Mouse (Mus musculus) midbrain, embryonic 15.5 days (tissue): Measurements from ENCODE around the gene Rps17. TPM values are rescaled to one million over a fixed set of nuclear protein-coding genes. Genes with fewer than 3 reads are reported as not detected.

ENCODE experiments used
- ATAC-seq: fragments of 200-750 bp; cut with Nextera tagmentation; replicated peaks from 2 replicates; pipeline ENCODE4 v1.8.0; 2017; ENCODE audit warnings: moderate TSS enrichment
- H3K27ac ChIP-seq: fragments of 300-500 bp; sonication (generic); 2 replicates; pipeline ENCODE4 v1.5.1; 2015; ENCODE audit warnings: mild to moderate bottlenecking, inconsistent platforms
- H3K27me3 ChIP-seq: fragments of 300-500 bp; sonication (generic); replicated peaks from 2 replicates; pipeline ENCODE4 v1.6.1; 2015; ENCODE audit warnings: inconsistent platforms
- H3K36me3 ChIP-seq: fragments of 300-500 bp; sonication (generic); replicated peaks from 2 replicates; pipeline ENCODE4 v1.6.1; 2015; ENCODE audit warnings: inconsistent platforms
- H3K4me1 ChIP-seq: fragments of 300-500 bp; sonication (generic); 2 replicates; pipeline ENCODE4 v1.6.1; 2015; ENCODE audit warnings: inconsistent platforms
- H3K4me2 ChIP-seq: fragments of 300-500 bp; sonication (generic); 2 replicates; pipeline ENCODE4 v1.6.1; 2015; ENCODE audit warnings: inconsistent platforms, mild to moderate bottlenecking, moderate library complexity
- H3K4me3 ChIP-seq: fragments of 300-500 bp; sonication (generic); 2 replicates; pipeline ENCODE4 v1.5.1; 2015; ENCODE audit warnings: mild to moderate bottlenecking, inconsistent platforms
- H3K9ac ChIP-seq: fragments of 300-500 bp; sonication (generic); 2 replicates; pipeline ENCODE4 v1.6.1; 2015; ENCODE audit warnings: mild to moderate bottlenecking, inconsistent platforms
- H3K9me3 ChIP-seq: fragments of 300-500 bp; sonication (generic); 2 replicates; pipeline ENCODE4 v1.6.1; 2016; ENCODE audit warnings: inconsistent platforms
- WGBS: fragments of 180-500 bp; shearing (Covaris S2); methylation state at CpG from one replicate; pipeline ENCODE4 v1.1.7; 2015; ENCODE audit warnings: mixed read lengths; 5-methylcytosine and 5-hydroxymethylcytosine counted together
- polyA plus RNA-seq: library from polyadenylated mRNA; unstranded; fragments of >200 nt; fragmentation: Nextera tagmentation; extraction: Ambion mirVana; gene quantifications from 2 replicates; pipeline ENCODE4 v1.2.1, GENCODE M21; 2015

The Rps17 gene
- polyA plus RNA-seq = 648 and 653 TPM in 2 replicates

DNA sequence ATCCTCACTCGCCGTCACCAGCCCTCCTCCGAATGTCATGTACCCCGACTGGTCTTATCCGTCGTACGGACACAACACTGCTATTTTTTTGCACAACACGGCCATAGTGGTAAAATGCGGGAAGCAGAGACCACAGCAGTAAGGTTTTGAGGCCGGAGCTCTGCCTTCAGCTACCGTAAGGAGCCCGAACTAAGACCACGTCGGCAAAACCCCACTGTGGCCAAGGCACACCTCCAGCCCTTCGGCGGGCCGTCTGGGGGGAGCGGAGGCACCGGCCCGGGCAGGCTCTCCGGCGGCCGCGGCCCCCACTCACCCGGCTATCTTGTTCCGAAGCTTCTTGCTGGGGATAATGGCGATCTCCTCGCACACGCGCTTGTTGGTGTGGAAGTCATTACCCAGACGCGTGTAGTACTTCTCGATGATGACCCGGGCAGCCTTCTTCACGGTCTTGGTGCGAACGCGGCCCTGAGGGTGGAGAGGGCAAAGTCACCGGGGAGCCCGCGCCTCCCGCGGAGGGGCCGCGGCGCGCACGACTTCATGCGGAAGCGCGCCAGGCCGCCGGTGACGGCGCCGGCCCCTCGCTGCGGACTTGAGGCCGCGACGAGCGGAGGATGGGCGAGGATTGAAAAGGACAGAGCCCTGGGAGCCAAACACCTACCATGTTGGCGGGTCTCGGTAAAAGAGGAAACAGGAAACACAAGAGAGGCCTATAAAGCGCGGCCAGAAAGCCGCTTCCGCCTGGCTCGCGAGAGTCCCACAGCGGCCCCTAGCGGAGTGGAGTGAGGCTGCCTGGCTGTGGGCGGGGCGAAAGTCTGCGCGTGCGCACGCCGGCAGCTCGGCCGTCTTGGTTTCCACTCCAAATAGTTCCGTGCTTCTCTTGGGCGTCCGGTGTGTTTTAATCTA lies at the start of gene Rps17:
Rps17 (minus strand) TSS at position 711 of the 903 bp plus-strand sequence.
- H3K36me3 ChIP-seq = peaks cover 17% of the 10 kb centered on the region; the same call in 1 of the 2 replicates
- H3K4me3 ChIP-seq = peak within 1 kb of the TSS; percentile 92
- under 1% methylated on average over 84 of the region's 85 CpGs for WGBS
- peaks cover 29% of the 10 kb centered on the region for H3K4me1 ChIP-seq
- no peaks in the 10 kb centered on the region for H3K9me3 ChIP-seq
- H3K9ac ChIP-seq = peak within 1 kb of the TSS; percentile 96
- H3K27me3 ChIP-seq = no peaks in the 10 kb centered on the region
- H3K4me2 ChIP-seq = peak within 1 kb of the TSS; percentile 87
- peak; percentile 92 for ATAC-seq
- peak within 1 kb of the TSS; percentile 86 for H3K27ac ChIP-seq

DNA sequence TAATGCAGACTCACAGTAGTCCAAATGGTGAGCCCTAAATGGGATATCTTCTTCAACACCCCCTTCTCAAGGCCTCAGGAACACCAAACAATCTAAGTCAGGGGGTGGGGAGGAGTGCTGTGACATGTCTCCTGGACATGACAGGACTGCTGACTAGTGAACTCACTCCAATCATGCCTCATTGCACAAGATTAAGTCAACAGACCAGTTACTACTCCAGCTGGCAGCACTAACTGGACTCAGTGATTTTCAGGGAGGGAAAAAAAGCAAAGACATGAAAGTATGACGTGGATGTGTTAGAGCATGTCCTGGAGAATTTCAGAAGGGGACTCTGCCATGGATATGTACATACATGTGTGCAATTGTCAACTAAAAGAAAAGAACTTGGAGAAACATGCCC lies 34.3 kb upstream of the Rps17 start:
- Histone ChIP-seq H3K9ac (no peak overlapping the region), H3K27me3 (no peaks in the 10 kb centered on the region), H3K4me2 (no peak overlapping the region), H3K9me3 (no peaks in the 10 kb centered on the region), H3K4me3 (no peak overlapping the region), H3K4me1 (no peaks in the 10 kb centered on the region), H3K27ac (no peak overlapping the region), H3K36me3 (no peaks in the 10 kb centered on the region)
- ATAC-seq = no peak
- 81% methylated on average over 1 of the region's 1 CpGs for WGBS

GRCm38 (mm10) chr7:81372337-81372920 lies 27.4 kb upstream of the Rps17 start:
- 0 out of 2 replicates have a peak overlapping the region, but pooled peaks have one; percentile 21 for H3K27ac ChIP-seq
- peak; percentile 98 for ATAC-seq
- WGBS = 3% methylated on average over 13 of the region's 13 CpGs

DNA sequence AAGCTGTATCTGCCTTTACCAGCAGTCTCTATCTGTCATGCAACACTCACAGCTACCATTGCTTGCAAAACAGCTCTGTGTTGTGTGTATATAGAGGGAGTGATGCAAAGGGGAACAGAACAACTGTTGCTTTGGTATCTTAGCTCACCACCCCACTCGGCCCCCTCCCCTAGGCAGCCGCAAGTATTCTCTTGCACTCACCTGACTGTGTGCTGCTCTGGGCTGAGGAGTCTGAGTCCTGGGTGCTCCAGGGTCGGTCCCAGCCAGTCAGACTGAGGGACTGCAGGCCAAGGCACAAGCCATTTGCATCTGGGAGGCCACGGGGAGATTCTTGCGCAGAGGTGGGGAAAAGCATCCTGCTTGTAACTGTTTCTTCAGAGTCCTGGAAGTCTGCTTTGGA lies 26.8 kb upstream of the Rps17 start:
- H3K4me2 ChIP-seq = peak overlapping the region; percentile 71
- no peaks in the 10 kb centered on the region for H3K9me3 ChIP-seq
- H3K4me3 ChIP-seq = peak overlapping the region; percentile 34
- no peaks in the 10 kb centered on the region for H3K27me3 ChIP-seq
- ATAC-seq = peak; percentile 79
- H3K27ac ChIP-seq = no peak overlapping the region
- WGBS = 19% methylated on average over 5 of the region's 5 CpGs
- peak overlapping the region; percentile 47; the same call in 1 of the 2 replicates for H3K9ac ChIP-seq
- H3K36me3 ChIP-seq = no peaks in the 10 kb centered on the region
- H3K4me1 ChIP-seq = peaks cover 12% of the 10 kb centered on the region

More at GRCm38 (mm10) chr7:81372337-81372920, 27.4 kb upstream of the Rps17 start:
- Histone ChIP-seq H3K4me3 (peak overlapping the region; percentile 34), H3K9ac (peak overlapping the region; percentile 47), H3K4me1 (peaks cover 12% of the 10 kb centered on the region), H3K9me3 (no peaks in the 10 kb centered on the region), H3K27me3 (no peaks in the 10 kb centered on the region), H3K36me3 (no peaks in the 10 kb centered on the region), H3K4me2 (peak overlapping the region; percentile 71)

- Histone ChIP-seq H3K4me3 (no peak overlapping the region), H3K36me3 (no peaks in the 10 kb centered on the region), H3K4me1 (peaks cover 12% of the 10 kb centered on the region), H3K4me2 (no peak overlapping the region), H3K9me3 (no peaks in the 10 kb centered on the region), H3K9ac (no peak overlapping the region), H3K27me3 (no peaks in the 10 kb centered on the region), H3K27ac (no peak overlapping the region)
- no peak for ATAC-seq
- WGBS = 71% methylated on average over 3 of the region's 3 CpGs
Observed at GRCm38 (mm10) chr7:81369724-81370123, 24.7 kb upstream of the Rps17 start.

DNA sequence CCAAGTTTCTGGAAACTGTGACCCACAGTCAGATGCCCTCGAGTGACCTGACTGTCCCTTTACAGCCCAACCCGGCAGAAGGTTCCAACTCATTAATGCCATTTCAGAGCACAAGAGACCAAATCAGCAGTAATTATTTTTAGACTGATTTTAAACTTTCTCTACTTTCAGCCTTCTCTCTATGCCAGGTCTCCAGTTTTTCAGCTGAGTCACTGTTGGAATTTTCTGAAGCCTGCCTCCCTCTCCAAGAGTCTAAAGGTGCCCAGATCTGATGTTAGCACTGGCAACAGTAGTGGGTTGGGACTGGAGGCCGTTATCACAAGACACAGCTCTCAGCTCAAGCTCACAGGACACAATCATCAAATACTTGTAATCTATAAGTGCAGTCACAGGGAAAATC lies 22.9 kb upstream of the Rps17 start:
- 72% methylated on average over 3 of the region's 3 CpGs for WGBS
- ATAC-seq = no peak

DNA sequence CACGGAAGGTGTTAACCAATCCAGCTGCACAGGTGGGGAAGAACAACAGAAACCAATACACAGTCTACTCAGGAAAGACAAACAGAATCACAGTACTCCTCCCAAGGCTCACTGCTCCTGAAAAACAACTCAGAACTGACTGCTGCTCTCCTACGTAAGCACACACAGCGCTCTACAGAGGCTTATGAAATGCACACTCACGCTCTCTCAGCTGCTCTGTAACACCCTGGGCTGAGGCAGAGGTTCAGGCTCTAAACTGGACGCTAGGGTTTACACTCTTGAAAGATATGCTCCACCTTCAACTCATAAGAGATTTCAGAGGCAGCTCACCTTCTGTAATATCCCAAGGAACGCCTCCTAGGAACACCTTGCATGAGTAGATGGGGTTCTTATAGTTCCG lies 11.9 kb upstream of the Rps17 start:
- no peaks in the 10 kb centered on the region for H3K4me1 ChIP-seq
- no peaks in the 10 kb centered on the region for H3K9me3 ChIP-seq
- H3K9ac ChIP-seq = no peak overlapping the region
- H3K4me2 ChIP-seq = no peak overlapping the region
- no peak for ATAC-seq
- H3K27ac ChIP-seq = no peak overlapping the region
- 85% methylated on average over 7 of the region's 7 CpGs for WGBS
- H3K36me3 ChIP-seq = no peaks in the 10 kb centered on the region
- H3K4me3 ChIP-seq = no peak overlapping the region
- H3K27me3 ChIP-seq = no peaks in the 10 kb centered on the region

More for the DNA sequence above, 22.9 kb upstream of the Rps17 start:
- H3K9me3 ChIP-seq = no peaks in the 10 kb centered on the region
- H3K4me3 ChIP-seq = no peak overlapping the region
- H3K4me1 ChIP-seq = peaks cover 12% of the 10 kb centered on the region
- H3K9ac ChIP-seq = no peak overlapping the region
- H3K27ac ChIP-seq = no peak overlapping the region
- H3K36me3 ChIP-seq = no peaks in the 10 kb centered on the region
- no peak overlapping the region for H3K4me2 ChIP-seq
- H3K27me3 ChIP-seq = no peaks in the 10 kb centered on the region

GRCm38 (mm10) chr7:81356360-81356759 lies 11.3 kb upstream of the Rps17 start:
- Histone ChIP-seq H3K9me3 (no peaks in the 10 kb centered on the region), H3K4me1 (no peaks in the 10 kb centered on the region)
- WGBS = 96% methylated on average over 1 of the region's 1 CpGs

DNA sequence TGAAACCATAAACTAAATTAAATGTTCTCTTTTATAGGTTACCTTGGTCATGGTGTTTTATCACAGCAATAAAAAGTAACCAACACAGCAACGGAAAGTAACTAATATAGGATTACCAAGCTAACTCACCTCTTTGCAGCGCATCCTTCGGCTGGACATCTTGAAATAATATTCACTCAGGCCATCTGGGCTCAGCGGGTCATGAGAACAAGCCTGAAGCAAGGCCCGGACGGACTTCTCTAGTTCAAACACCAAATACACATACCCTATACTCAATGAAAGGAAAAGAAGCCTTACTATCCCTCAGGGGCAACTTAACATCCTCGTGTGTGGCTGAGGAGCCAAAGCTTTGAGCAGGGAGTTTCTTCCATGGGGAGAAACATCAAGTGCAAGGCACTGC lies 10.7 kb upstream of the Rps17 start:
- H3K4me2 ChIP-seq = no peak overlapping the region
- H3K27ac ChIP-seq = no peak overlapping the region
- H3K4me1 ChIP-seq = no peaks in the 10 kb centered on the region
- WGBS = 84% methylated on average over 7 of the region's 7 CpGs
- H3K9me3 ChIP-seq = no peaks in the 10 kb centered on the region
- H3K9ac ChIP-seq = no peak overlapping the region
- H3K27me3 ChIP-seq = no peaks in the 10 kb centered on the region
- no peak for ATAC-seq
- H3K36me3 ChIP-seq = no peaks in the 10 kb centered on the region
- no peak overlapping the region for H3K4me3 ChIP-seq

More at GRCm38 (mm10) chr7:81356360-81356759, 11.3 kb upstream of the Rps17 start:
- Histone ChIP-seq H3K9ac (no peak overlapping the region), H3K27ac (no peak overlapping the region), H3K36me3 (no peaks in the 10 kb centered on the region), H3K4me3 (no peak overlapping the region), H3K4me2 (no peak overlapping the region), H3K27me3 (no peaks in the 10 kb centered on the region)
- no peak for ATAC-seq

- WGBS = 84% methylated on average over 4 of the region's 4 CpGs
- no peaks in the 10 kb centered on the region for H3K36me3 ChIP-seq
- no peak overlapping the region for H3K4me3 ChIP-seq
- no peaks in the 10 kb centered on the region for H3K9me3 ChIP-seq
- H3K9ac ChIP-seq = no peak overlapping the region
- no peak for ATAC-seq
- H3K27ac ChIP-seq = no peak overlapping the region
- no peaks in the 10 kb centered on the region for H3K27me3 ChIP-seq
- H3K4me2 ChIP-seq = no peak overlapping the region
- no peaks in the 10 kb centered on the region for H3K4me1 ChIP-seq
Observed at GRCm38 (mm10) chr7:81351826-81352225, 6.8 kb upstream of the Rps17 start.

- Histone ChIP-seq H3K9me3 (no peaks in the 10 kb centered on the region), H3K4me3 (no peak overlapping the region), H3K9ac (no peak overlapping the region), H3K36me3 (peaks cover 1% of the 10 kb centered on the region; the same call in 1 of the 2 replicates), H3K27ac (no peak overlapping the region), H3K4me1 (peaks cover 13% of the 10 kb centered on the region), H3K4me2 (no peak overlapping the region), H3K27me3 (no peaks in the 10 kb centered on the region)
- WGBS = 61% methylated on average over 7 of the region's 7 CpGs
- ATAC-seq = no peak
Observed at GRCm38 (mm10) chr7:81348206-81348605, 3.2 kb upstream of the Rps17 start.

GRCm38 (mm10) chr7:81345447-81346170 lies 555 bp upstream of the Rps17 start:
- H3K9ac ChIP-seq = peak overlapping the region; percentile 41
- H3K27ac ChIP-seq = peak overlapping the region; percentile 24
- WGBS = 62% methylated on average over 15 of the region's 15 CpGs
- H3K4me3 ChIP-seq = peak overlapping the region; percentile 92
- 0 out of 2 replicates have a peak, but pooled peaks have one; percentile 10 for ATAC-seq
- H3K36me3 ChIP-seq = peaks cover 9% of the 10 kb centered on the region; the same call in 1 of the 2 replicates
- H3K27me3 ChIP-seq = no peaks in the 10 kb centered on the region
- H3K4me2 ChIP-seq = peak overlapping the region; percentile 45
- H3K9me3 ChIP-seq = no peaks in the 10 kb centered on the region
- H3K4me1 ChIP-seq = peaks cover 29% of the 10 kb centered on the region
